Mouse (Mus musculus): ENCODE data around the gene Hoxb1.

Gene Hoxb1

DNA sequence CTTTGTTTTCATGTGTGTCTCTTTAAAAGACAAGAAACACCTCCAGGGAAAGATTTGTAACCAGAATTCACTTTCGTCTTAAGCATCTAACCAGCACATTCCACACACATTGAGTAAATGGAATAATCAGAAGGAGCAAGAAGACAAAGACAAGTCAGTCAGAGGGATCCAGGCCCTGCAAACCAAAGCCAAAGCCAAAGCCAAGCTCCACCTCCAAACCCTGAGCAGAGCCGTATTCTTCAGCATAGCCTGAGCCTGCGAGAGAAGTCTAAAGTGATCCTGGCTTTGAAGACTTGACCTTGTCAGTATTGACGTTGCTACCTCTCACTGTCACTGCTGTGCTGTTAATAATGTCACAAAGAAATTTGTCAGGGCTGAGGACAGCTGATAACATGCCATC is 40.0 kb downstream of the Hoxb1 start:
- no peak for DNase-seq

DNA sequence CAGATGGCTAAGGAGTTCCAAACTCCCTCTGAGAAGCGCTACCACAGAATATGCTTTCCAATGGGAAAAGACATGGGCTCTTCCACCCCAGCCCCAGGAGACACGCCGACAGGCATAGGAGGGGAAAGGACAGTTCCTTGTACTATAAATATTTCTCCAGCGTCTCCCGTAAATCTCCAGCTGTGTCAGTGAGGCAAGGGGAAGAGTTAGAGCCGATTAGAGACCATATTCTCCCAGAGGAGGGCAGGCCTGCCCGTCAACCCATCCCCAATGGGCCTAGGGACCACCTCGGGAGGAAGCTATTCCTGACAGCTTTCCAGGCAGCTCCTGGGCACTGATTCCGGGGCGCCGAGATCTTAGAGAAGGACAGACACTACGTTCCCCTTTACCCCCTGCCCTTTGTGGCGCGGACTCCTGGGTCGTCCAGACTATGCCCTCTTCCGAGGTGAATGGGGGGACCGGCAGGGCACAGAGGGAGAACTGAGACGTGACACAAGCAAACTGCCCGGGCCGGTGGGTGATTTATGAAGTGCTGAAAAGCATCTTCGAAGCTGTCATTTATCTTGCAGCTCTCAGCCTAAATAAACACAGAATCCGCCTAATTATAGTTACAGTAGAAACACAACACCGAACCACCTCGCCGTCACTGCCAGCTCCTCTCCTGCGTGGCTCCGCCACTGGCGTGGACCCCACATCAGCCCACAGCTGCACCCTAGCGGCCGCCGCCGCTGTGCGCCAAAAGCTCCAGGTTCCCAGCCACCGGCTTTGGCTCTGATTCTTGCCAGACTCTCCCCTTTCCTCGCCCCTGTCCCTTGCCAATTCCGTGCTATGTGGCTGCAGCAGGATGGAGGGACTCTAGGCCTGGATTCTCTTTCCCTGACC is 41.9 kb downstream of the Hoxb1 start:
- peak; percentile 75 for DNase-seq

DNA sequence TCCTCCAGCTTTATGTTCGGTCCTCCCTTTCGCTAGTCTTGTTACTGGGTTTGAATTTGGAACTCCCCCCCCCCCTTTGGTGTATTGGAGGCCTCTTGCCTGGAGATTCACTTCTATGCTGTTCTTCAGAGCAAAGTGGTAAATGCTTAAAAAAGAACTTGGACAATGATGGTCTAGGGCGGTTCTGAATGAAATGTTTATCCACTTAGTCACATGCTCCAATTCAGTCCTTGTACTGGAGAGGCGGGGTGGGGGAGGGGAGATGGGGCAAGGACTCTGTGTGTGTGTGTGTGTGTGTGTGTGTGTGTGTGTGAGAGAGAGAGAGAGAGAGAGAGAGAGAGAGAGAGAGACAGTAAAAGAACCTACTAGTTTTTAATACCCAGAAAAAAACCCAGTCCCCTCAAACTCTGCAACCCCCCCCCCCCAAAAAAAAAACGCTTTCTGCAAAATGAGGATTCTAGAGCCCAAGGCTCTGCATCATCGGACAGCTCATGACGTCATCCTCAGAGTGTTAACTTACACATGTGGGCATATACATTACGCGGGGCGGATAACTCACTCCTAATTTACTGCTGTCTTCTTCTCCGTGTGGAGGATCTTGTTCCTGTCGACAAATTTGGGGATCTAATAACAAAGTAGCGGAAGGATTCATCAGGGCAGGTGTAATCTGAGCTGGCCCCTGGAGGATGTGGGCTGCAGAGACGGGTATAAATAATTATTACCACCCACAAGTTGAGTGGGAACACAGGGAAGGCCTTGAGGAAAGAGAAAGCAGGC is 42.9 kb downstream of the Hoxb1 start:
- DNase-seq: no peak

DNA sequence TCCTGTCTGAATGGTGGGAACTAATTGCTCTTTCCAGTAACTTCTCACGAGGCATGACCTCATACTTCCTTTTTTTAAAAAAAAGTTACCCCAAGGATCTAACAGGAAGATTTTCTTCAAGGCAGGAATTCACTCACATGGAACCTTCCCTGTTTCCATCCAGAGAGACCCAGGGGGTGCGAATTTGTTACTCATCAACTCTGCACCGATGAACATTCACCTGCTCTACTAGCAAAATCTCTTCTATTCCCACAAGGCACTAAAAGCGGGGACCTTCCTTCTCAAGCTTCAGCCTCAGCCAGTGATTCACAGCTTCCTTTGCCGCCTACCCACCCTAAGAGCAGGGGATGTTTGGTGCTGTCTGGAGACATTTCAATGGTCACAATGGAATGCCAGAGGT is 45.5 kb downstream of the Hoxb1 start:
- DNase-seq: no peak

DNA sequence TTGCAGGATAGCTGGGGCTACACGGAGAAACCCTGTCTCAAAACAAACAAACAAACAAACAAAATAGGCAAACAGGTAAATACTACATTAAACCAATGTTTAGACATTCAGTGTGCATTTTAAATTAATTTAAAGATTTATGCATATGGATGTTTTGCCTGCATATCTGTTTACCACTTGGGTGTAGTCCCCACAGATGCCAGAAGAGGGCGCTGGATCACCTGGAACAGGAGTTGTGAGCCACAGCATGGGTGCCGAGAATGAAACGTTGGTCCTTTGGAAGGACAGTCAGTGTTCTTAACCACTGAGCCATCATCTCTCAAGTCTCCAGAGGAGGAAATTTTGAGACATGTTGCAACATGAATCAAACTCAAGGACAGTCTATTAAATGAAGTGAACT is 46.4 kb downstream of the Hoxb1 start:
- no peak for DNase-seq

DNA sequence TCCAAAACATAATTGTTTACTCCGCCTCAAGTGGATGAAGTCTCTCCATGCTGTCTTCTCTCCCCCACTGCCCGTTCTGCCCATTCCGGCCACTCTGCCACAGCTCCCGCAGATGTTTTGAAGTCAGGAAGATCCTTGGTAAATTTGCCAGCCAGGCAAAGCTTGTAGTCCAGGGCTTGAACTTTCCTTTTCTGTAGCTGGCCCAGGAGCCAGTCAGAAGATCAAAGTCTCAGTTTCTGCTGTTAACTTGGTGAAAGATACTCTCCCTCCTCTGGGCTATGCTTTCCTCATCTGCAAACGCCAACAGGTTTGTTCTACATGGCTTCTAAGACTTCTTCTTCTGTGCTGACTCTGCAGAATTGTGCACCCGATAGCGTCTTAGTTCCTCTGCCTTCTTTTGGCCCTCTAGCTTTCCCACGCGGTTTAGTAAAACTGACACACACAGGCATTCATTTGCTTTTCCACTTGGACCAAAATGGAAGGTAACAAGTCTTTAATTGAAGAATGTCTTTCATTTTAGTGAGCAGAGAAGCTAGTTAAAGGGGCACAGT is 47.5 kb downstream of the Hoxb1 start:
- no peak for DNase-seq

DNA sequence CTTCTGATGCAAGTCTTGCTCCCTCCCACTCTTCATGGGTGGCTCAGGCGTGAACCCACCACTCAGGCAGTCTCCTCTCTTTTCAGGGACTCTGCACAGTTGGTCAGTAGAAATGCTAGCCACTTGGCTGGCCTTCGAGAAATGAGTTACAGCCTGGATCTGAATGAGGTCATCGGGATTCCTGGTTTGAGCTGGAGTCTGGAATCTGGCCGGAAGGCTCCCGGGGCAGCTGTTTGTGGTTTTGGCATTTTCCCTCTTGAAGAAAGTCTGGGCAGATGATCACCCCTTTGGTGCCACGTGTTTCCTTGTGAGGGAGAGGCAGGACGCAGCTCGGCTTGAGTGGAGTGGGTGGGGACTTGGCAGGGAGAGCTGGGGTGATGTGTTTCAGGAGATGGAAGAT is 48.0 kb downstream of the Hoxb1 start:
- no peak for DNase-seq

DNA sequence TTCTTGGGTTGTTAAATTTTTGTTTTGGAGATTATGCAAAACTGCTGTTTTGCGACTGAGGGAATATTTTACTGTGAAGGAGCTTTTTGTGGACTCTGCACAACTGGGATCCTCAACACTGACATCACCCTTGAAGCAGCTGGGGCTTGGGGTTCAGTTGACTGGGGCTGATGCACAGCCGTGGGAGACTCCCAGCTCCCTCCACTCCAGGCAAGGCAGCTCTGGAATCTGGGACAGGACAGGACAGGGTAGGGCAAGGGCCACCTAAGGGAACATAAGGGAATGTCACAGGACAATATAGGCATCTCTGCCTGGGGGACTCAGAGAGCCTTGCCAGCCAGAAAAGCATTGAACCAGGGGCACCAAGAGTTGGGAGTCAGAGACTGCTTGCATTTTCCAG is 48.5 kb downstream of the Hoxb1 start:
- no peak for DNase-seq

All from thymus, postnatal 14 days (tissue).